Mouse (Mus musculus): ENCODE measurements around the gene Ppp1r14a. TPM values are rescaled to one million over a fixed set of nuclear protein-coding genes. Genes with fewer than 3 reads are reported as not detected.
A peak's percentile ranks its signal among the peaks of the same experiment; 100 is the strongest.

Ppp1r14a gene
- total RNA-seq, 1 experiment = 10.6 TPM

- in situ Hi-C loops (cut with MboI; ENCODE audit: low sequenced_read_pairs in 2 of 2, unreplicated experiment in 2 of 2) = no loop called here
- Histone ChIP-seq H3K4me1 (ENCODE audit: control insufficient read depth in 2 of 2, insufficient read depth in 2 of 2, low read length in 2 of 2, poor library complexity in 1 of 2) (peaks cover 9 to 40% of the 10 kb centered on the region in 2 experiments; a peak in 3 of 4 replicates), H3K27ac (ENCODE audit: insufficient read depth, low read depth, low read length, poor library complexity, severe bottlenecking) (peak overlapping the region; percentile 79; the same call in 1 of the 2 replicates), H3K4me3 (ENCODE audit: insufficient read depth in 1 of 2, low read depth in 1 of 2, low read length in 2 of 2, poor library complexity in 1 of 2, severe bottlenecking in 1 of 2) (0 out of 4 replicates have a peak overlapping the region, but pooled peaks of 1 of the 2 experiments have one; percentile 8), H3K36me3 (ENCODE audit: control insufficient read depth, insufficient read depth, low read length, poor library complexity, severe bottlenecking) (peaks cover 2% of the 10 kb centered on the region; the same call in 1 of the 2 replicates), H3K9me3 (ENCODE audit: control insufficient read depth, insufficient read depth, low read depth, low read length) (no peaks in the 10 kb centered on the region), H3K9ac (ENCODE audit: insufficient read depth, low read depth, low read length, poor library complexity, severe bottlenecking) (peak overlapping the region; percentile 24; the same call in 1 of the 2 replicates)
- TF ChIP-seq ZNF384 (IDR thresholded peaks at IDR 0.05; ENCODE audit: low read depth, low read length) = no peak
- TF ChIP-seq HCFC1 (IDR thresholded peaks at IDR 0.05; ENCODE audit: borderline replicate concordance, insufficient read depth, low read length) = no peak
- TF ChIP-seq MAFK (IDR thresholded peaks at IDR 0.05; ENCODE audit: insufficient read depth, low read depth, low read length) = no peak
- TF ChIP-seq CHD2 (IDR thresholded peaks at IDR 0.05; ENCODE audit: low read depth, low read length) = no peak
- TF ChIP-seq ZC3H11A (IDR thresholded peaks at IDR 0.05; ENCODE audit: borderline replicate concordance, low read depth, low read length) = no peak
- no peak for DNase-seq (ENCODE audit: low read depth, low spot score)
Observed at GRCm38 (mm10) chr7:29293131-29294065, 4.3 kb downstream of the Ppp1r14a start.

GRCm38 (mm10) chr7:29294111-29294761 lies 5.1 kb downstream of the Ppp1r14a start:
- no peak for DNase-seq (ENCODE audit: low read depth, low spot score)
- peak overlapping the region; percentile 72 for H3K27ac ChIP-seq (ENCODE audit: insufficient read depth, low read depth, low read length, poor library complexity, severe bottlenecking)
- in situ Hi-C loops (cut with MboI; ENCODE audit: low sequenced_read_pairs in 2 of 2, unreplicated experiment in 2 of 2) = no loop called here
- peaks cover 9 to 40% of the 10 kb centered on the region in 2 experiments; a peak in 3 of 4 replicates for H3K4me1 ChIP-seq (ENCODE audit: control insufficient read depth in 2 of 2, insufficient read depth in 2 of 2, low read length in 2 of 2, poor library complexity in 1 of 2)
- TF ChIP-seq CHD2 (IDR thresholded peaks at IDR 0.05; ENCODE audit: low read depth, low read length) (no peak), ZC3H11A (IDR thresholded peaks at IDR 0.05; ENCODE audit: borderline replicate concordance, low read depth, low read length) (no peak), ZNF384 (IDR thresholded peaks at IDR 0.05; ENCODE audit: low read depth, low read length) (no peak), MAFK (IDR thresholded peaks at IDR 0.05; ENCODE audit: insufficient read depth, low read depth, low read length) (no peak), HCFC1 (IDR thresholded peaks at IDR 0.05; ENCODE audit: borderline replicate concordance, insufficient read depth, low read length) (no peak)
- H3K9ac ChIP-seq (ENCODE audit: insufficient read depth, low read depth, low read length, poor library complexity, severe bottlenecking) = peak overlapping the region; percentile 21; the same call in 1 of the 2 replicates
- peaks cover 2% of the 10 kb centered on the region; the same call in 1 of the 2 replicates for H3K36me3 ChIP-seq (ENCODE audit: control insufficient read depth, insufficient read depth, low read length, poor library complexity, severe bottlenecking)
- no peaks in the 10 kb centered on the region for H3K9me3 ChIP-seq (ENCODE audit: control insufficient read depth, insufficient read depth, low read depth, low read length)
- H3K4me3 ChIP-seq (ENCODE audit: insufficient read depth in 1 of 2, low read depth in 1 of 2, low read length in 2 of 2, poor library complexity in 1 of 2, severe bottlenecking in 1 of 2) = 0 out of 4 replicates have a peak overlapping the region, but pooled peaks of 1 of the 2 experiments have one; percentile 6

- Histone ChIP-seq H3K4me1 (ENCODE audit: control insufficient read depth in 2 of 2, insufficient read depth in 2 of 2, low read length in 2 of 2, poor library complexity in 1 of 2) (peaks cover 9 to 28% of the 10 kb centered on the region in 2 experiments; a peak in 3 of 4 replicates), H3K27ac (ENCODE audit: insufficient read depth, low read depth, low read length, poor library complexity, severe bottlenecking) (no peak overlapping the region), H3K36me3 (ENCODE audit: control insufficient read depth, insufficient read depth, low read length, poor library complexity, severe bottlenecking) (0 out of 2 replicates have a peak, but pooled peaks cover 2% of the 10 kb centered on the region), H3K4me3 (ENCODE audit: insufficient read depth in 1 of 2, low read depth in 1 of 2, low read length in 2 of 2, poor library complexity in 1 of 2, severe bottlenecking in 1 of 2) (no peak overlapping the region), H3K9ac (ENCODE audit: insufficient read depth, low read depth, low read length, poor library complexity, severe bottlenecking) (no peak overlapping the region), H3K9me3 (ENCODE audit: control insufficient read depth, insufficient read depth, low read depth, low read length) (no peaks in the 10 kb centered on the region)
- DNase-seq (ENCODE audit: low read depth, low spot score) = no peak
- TF ChIP-seq ZNF384 (IDR thresholded peaks at IDR 0.05; ENCODE audit: low read depth, low read length) (no peak), MAFK (IDR thresholded peaks at IDR 0.05; ENCODE audit: insufficient read depth, low read depth, low read length) (no peak), CHD2 (IDR thresholded peaks at IDR 0.05; ENCODE audit: low read depth, low read length) (no peak), ZC3H11A (IDR thresholded peaks at IDR 0.05; ENCODE audit: borderline replicate concordance, low read depth, low read length) (no peak)
- in situ Hi-C loops (cut with MboI; ENCODE audit: low sequenced_read_pairs in 2 of 2, unreplicated experiment in 2 of 2) = no loop called here
Observed at GRCm38 (mm10) chr7:29295861-29296647, 6.9 kb downstream of the Ppp1r14a start.

GRCm38 (mm10) chr7:29296998-29297397 lies 7.9 kb downstream of the Ppp1r14a start:
- H3K4me3 ChIP-seq (ENCODE audit: insufficient read depth in 1 of 2, low read depth in 1 of 2, low read length in 2 of 2, poor library complexity in 1 of 2, severe bottlenecking in 1 of 2) = 0 out of 4 replicates have a peak overlapping the region, but pooled peaks of 1 of the 2 experiments have one; percentile 26
- H3K9ac ChIP-seq (ENCODE audit: insufficient read depth, low read depth, low read length, poor library complexity, severe bottlenecking) = no peak overlapping the region
- H3K4me1 ChIP-seq (ENCODE audit: control insufficient read depth in 2 of 2, insufficient read depth in 2 of 2, low read length in 2 of 2, poor library complexity in 1 of 2) = peaks cover 5 to 24% of the 10 kb centered on the region in 2 experiments; a peak in 2 of 4 replicates
- in situ Hi-C loops (cut with MboI; ENCODE audit: low sequenced_read_pairs in 2 of 2, unreplicated experiment in 2 of 2) = no loop called here
- DNase-seq (ENCODE audit: low read depth, low spot score) = no peak
- no peak overlapping the region for H3K27ac ChIP-seq (ENCODE audit: insufficient read depth, low read depth, low read length, poor library complexity, severe bottlenecking)
- H3K36me3 ChIP-seq (ENCODE audit: control insufficient read depth, insufficient read depth, low read length, poor library complexity, severe bottlenecking) = 0 out of 2 replicates have a peak, but pooled peaks cover 2% of the 10 kb centered on the region
- H3K9me3 ChIP-seq (ENCODE audit: control insufficient read depth, insufficient read depth, low read depth, low read length) = no peaks in the 10 kb centered on the region
- TF ChIP-seq ZC3H11A (IDR thresholded peaks at IDR 0.05; ENCODE audit: borderline replicate concordance, low read depth, low read length) = 0 out of 2 replicates have a peak, but pooled peaks have one; percentile 26
- TF ChIP-seq MAFK (IDR thresholded peaks at IDR 0.05; ENCODE audit: insufficient read depth, low read depth, low read length) = no peak
